Mouse (Mus musculus): Measurements from ENCODE around the gene Park7.
"Not testable (repeated sequence)": the region's sequence is repeated elsewhere in the genome, so short reads cannot be mapped to it uniquely, and the experiment has no call there.

Gene Park7

GRCm38 (mm10) chr4:150910164-150910951 is 3.9 kb downstream of the Park7 start:
- peak in 1 of 2 experiments; percentile 41 for DNase-seq

- DNase-seq, result peak; percentile 98 to 99
These were observed 4.6 kb downstream of the Park7 start for GRCm38 (mm10) chr4:150909451-150910156.

GRCm38 (mm10) chr4:150908512-150908911 is 5.7 kb downstream of the Park7 start:
- not testable (repeated sequence) for DNase-seq

GRCm38 (mm10) chr4:150907099-150907498 is 7.1 kb downstream of the Park7 start:
- no peak for DNase-seq

- DNase-seq, result no peak
These were observed 11.0 kb downstream of the Park7 start for GRCm38 (mm10) chr4:150903091-150903742.

- no peak for DNase-seq
These were observed 12.2 kb downstream of the Park7 start for GRCm38 (mm10) chr4:150902062-150902461.

- DNase-seq, result peak; percentile 72 to 78
These were observed 12.6 kb downstream of the Park7 start for GRCm38 (mm10) chr4:150901651-150902050.

- DNase-seq, result no peak
These were observed 13.8 kb downstream of the Park7 start for GRCm38 (mm10) chr4:150900486-150900885.

GRCm38 (mm10) chr4:150898716-150899365 is 15.4 kb downstream of the Park7 start:
- DNase-seq, result peak; percentile 61 to 64

GRCm38 (mm10) chr4:150896896-150897624 is 17.2 kb downstream of the Park7 start:
- no peak for DNase-seq

GRCm38 (mm10) chr4:150894718-150895501 is 19.3 kb downstream of the Park7 start:
- DNase-seq, result no peak

- DNase-seq, result no peak
These were observed 22.9 kb downstream of the Park7 start for GRCm38 (mm10) chr4:150891308-150891707.

GRCm38 (mm10) chr4:150889955-150890315 is 24.3 kb downstream of the Park7 start:
- DNase-seq, result no peak

- DNase-seq, result no peak
These were observed 24.8 kb downstream of the Park7 start for GRCm38 (mm10) chr4:150889273-150889954.

- no peak for DNase-seq
These were observed 25.7 kb downstream of the Park7 start for GRCm38 (mm10) chr4:150888492-150888891.

- no peak for DNase-seq
These were observed 26.3 kb downstream of the Park7 start for GRCm38 (mm10) chr4:150887903-150888302.

- no peak for DNase-seq
These were observed 31.6 kb downstream of the Park7 start for GRCm38 (mm10) chr4:150882632-150883031.

GRCm38 (mm10) chr4:150880364-150880763 is 33.9 kb downstream of the Park7 start:
- no peak for DNase-seq

GRCm38 (mm10) chr4:150879631-150880030 is 34.6 kb downstream of the Park7 start:
- DNase-seq, result no peak

GRCm38 (mm10) chr4:150875393-150875792 is 38.8 kb downstream of the Park7 start:
- DNase-seq, result no peak

- DNase-seq, result not testable (repeated sequence)
These were observed 39.8 kb downstream of the Park7 start for GRCm38 (mm10) chr4:150874416-150874815.
